Mouse (Mus musculus) central nervous system, embryonic 14 days (tissue): ENCODE measurements around the gene Tead1. TPM values are rescaled to one million over a fixed set of nuclear protein-coding genes. Genes with fewer than 3 reads are reported as not detected.

ENCODE experiments used
- polyA plus RNA-seq: library from polyadenylated mRNA; depleted of rRNA; stranded (reverse); fragments of >200 nt; gene quantifications from 2 replicates; pipeline ENCODE4 v1.2.3, GENCODE M21; 2012; rRNA removed

The Tead1 gene
- 22.3 and 26.4 TPM in 2 replicates for polyA plus RNA-seq

GRCm38 (mm10) chr7:112679171-112679512, at the start of gene Tead1:
Gene Tead1, plus strand, starts transcription at chr7:112679318.

DNA sequence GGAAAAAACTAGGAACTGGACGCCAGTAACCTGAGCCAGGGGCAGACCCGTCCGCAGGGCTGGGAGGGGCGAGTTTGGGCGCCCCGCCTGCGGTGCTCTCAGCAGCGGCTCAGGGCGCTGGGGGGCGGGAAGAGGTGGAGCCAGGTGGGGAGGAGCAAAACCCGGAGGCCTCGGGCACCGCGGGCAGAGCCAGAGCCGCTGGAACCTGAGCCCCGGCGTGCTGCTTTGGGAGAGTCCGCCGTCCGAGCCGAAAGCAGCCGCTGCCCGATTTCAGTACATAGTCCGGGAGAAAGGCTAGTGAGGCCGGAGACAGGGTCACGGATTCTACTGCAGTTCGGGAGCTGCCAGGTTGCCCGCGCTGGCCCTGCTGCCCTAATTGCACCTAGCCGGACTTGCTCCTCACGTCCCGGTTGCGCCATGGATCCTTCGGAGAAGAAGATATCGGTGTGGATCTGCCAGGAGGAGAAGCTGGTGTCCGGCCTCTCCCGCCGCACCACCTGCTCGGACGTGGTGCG, 274.7 kb downstream of the Tead1 start, which contains the start of gene Rassf10:
Rassf10 (plus strand) TSS at position 186 of the 515 bp plus-strand sequence.

